Mouse (Mus musculus): Measurements from ENCODE around the gene Csnk1d. TPM values are rescaled to one million over a fixed set of nuclear protein-coding genes. Genes with fewer than 3 reads are reported as not detected.

The Csnk1d gene
- polyA plus RNA-seq, 1 experiment = 111 TPM

DNA sequence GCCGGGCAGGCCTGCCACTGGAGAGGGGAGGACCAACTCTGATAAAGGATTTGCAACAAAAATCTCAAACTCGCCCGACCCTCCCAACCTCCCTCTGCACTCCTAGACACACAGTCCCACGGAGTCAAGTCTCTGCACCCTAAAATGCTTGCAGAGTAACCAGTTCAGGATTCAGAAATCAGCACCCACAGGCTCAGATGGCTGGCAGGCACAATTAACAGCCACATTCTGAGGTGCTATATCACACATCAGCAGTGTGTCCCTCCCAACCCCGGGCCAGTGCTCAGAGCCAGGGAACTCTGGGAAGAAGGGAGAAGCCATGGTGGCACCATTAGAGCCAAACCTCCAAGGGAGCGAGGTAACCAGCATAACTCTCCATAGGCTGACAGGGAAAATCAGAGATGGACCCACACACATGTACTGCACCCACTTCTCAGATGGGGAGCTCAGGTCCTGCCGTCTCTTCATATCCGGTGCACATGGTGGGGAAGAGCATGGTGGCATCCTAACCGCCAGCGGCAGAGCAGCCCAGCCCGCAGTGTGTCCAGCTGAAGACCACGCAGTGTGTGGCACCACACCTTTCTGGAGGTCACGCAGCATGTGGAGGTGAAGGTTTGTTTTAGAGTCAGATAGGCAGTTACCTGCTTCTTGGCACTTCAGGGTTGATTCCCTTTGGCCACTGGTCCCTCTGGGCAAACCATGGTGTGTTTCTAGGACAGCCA lies 28.9 kb downstream of the Csnk1d start:
- TF ChIP-seq CTCF (IDR thresholded peaks at IDR 0.05; ENCODE audit: control insufficient read depth, insufficient read depth, insufficient replicate concordance, low read depth, low read length) (no peak), POLR2A (IDR thresholded peaks at IDR 0.05; ENCODE audit: control insufficient read depth, low read depth, low read length) (no peak)
- Histone ChIP-seq H3K4me3 (ENCODE audit: control insufficient read depth, low read depth, low read length) (no peak overlapping the region), H3K36me3 (ENCODE audit: control insufficient read depth, insufficient read depth, low read length) (peaks cover 3% of the 10 kb centered on the region), H3K4me1 (ENCODE audit: control insufficient read depth, insufficient read depth, low read length) (no peaks in the 10 kb centered on the region), H3K27me3 (ENCODE audit: control insufficient read depth, insufficient read depth, low read length) (no peaks in the 10 kb centered on the region), H3K27ac (ENCODE audit: control insufficient read depth, insufficient read depth, low read depth, low read length) (no peak overlapping the region; the same call in 1 of the 2 replicates)

DNA sequence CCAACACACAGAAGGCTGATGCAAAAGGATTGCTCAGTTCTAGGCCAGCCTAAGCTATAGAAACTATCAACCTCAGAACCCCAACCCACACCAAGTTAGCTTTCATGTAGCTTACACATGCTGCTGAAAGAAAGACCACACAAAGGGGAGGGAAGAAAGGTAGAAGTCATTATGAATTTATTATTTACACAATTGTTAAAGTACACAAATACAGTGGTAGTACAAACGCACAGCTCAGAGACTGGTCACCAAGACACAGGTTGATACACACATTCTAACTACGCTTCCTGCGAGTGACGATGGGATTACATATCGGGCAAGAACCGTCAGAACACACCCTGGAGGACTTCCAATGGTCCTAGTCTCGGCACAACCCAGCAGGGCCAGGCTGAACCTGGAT lies 29.5 kb downstream of the Csnk1d start:
- no peak overlapping the region for H3K27ac ChIP-seq (ENCODE audit: control insufficient read depth, insufficient read depth, low read depth, low read length)
- H3K4me1 ChIP-seq (ENCODE audit: control insufficient read depth, insufficient read depth, low read length) = no peaks in the 10 kb centered on the region
- H3K27me3 ChIP-seq (ENCODE audit: control insufficient read depth, insufficient read depth, low read length) = no peaks in the 10 kb centered on the region
- no peak for TF ChIP-seq CTCF (IDR thresholded peaks at IDR 0.05; ENCODE audit: control insufficient read depth, insufficient read depth, insufficient replicate concordance, low read depth, low read length)
- no peak for TF ChIP-seq POLR2A (IDR thresholded peaks at IDR 0.05; ENCODE audit: control insufficient read depth, low read depth, low read length)
- H3K4me3 ChIP-seq (ENCODE audit: control insufficient read depth, low read depth, low read length) = no peak overlapping the region
- peaks cover 3% of the 10 kb centered on the region for H3K36me3 ChIP-seq (ENCODE audit: control insufficient read depth, insufficient read depth, low read length)

- no peak overlapping the region for H3K27ac ChIP-seq (ENCODE audit: control insufficient read depth, insufficient read depth, low read depth, low read length)
- H3K4me3 ChIP-seq (ENCODE audit: control insufficient read depth, low read depth, low read length) = no peak overlapping the region
- H3K4me1 ChIP-seq (ENCODE audit: control insufficient read depth, insufficient read depth, low read length) = no peaks in the 10 kb centered on the region
- no peaks in the 10 kb centered on the region for H3K27me3 ChIP-seq (ENCODE audit: control insufficient read depth, insufficient read depth, low read length)
- TF ChIP-seq CTCF (IDR thresholded peaks at IDR 0.05; ENCODE audit: control insufficient read depth, insufficient read depth, insufficient replicate concordance, low read depth, low read length) (no peak), POLR2A (IDR thresholded peaks at IDR 0.05; ENCODE audit: control insufficient read depth, low read depth, low read length) (no peak)
- H3K36me3 ChIP-seq (ENCODE audit: control insufficient read depth, insufficient read depth, low read length) = peaks cover 3% of the 10 kb centered on the region
Measured at GRCm38 (mm10) chr11:120960248-120960647, 30.9 kb downstream of the Csnk1d start.

DNA sequence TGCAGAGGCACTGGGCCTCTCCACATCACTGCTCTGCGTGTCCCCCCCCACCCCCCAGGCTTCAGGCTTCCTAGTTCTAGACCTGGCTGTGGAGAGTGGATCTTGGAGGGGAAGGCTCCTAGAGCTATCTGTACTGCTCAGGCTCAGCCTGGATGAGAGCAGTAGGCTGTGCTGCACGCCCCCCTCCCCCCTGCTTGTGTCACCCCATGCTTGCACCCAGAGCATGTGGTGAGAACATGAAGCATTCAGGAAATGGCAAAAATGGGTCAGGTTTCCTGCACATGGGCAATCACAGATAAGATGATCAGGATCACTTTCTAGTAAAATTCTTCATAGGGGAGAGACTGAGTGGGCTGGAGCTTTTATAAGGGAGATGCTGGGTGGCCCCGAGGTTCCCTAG lies 31.6 kb downstream of the Csnk1d start:
- Histone ChIP-seq H3K27me3 (ENCODE audit: control insufficient read depth, insufficient read depth, low read length) (no peaks in the 10 kb centered on the region), H3K27ac (ENCODE audit: control insufficient read depth, insufficient read depth, low read depth, low read length) (no peak overlapping the region), H3K4me3 (ENCODE audit: control insufficient read depth, low read depth, low read length) (no peak overlapping the region), H3K4me1 (ENCODE audit: control insufficient read depth, insufficient read depth, low read length) (no peaks in the 10 kb centered on the region), H3K36me3 (ENCODE audit: control insufficient read depth, insufficient read depth, low read length) (peaks cover 3% of the 10 kb centered on the region)
- TF ChIP-seq CTCF (IDR thresholded peaks at IDR 0.05; ENCODE audit: control insufficient read depth, insufficient read depth, insufficient replicate concordance, low read depth, low read length) = no peak
- TF ChIP-seq POLR2A (IDR thresholded peaks at IDR 0.05; ENCODE audit: control insufficient read depth, low read depth, low read length) = no peak

GRCm38 (mm10) chr11:120959066-120959465 lies 32.1 kb downstream of the Csnk1d start:
- H3K4me1 ChIP-seq (ENCODE audit: control insufficient read depth, insufficient read depth, low read length) = no peaks in the 10 kb centered on the region
- H3K4me3 ChIP-seq (ENCODE audit: control insufficient read depth, low read depth, low read length) = no peak overlapping the region
- H3K27ac ChIP-seq (ENCODE audit: control insufficient read depth, insufficient read depth, low read depth, low read length) = no peak overlapping the region
- no peak for TF ChIP-seq CTCF (IDR thresholded peaks at IDR 0.05; ENCODE audit: control insufficient read depth, insufficient read depth, insufficient replicate concordance, low read depth, low read length)
- H3K27me3 ChIP-seq (ENCODE audit: control insufficient read depth, insufficient read depth, low read length) = no peaks in the 10 kb centered on the region
- peaks cover 3% of the 10 kb centered on the region for H3K36me3 ChIP-seq (ENCODE audit: control insufficient read depth, insufficient read depth, low read length)

- Histone ChIP-seq H3K4me3 (ENCODE audit: control insufficient read depth, low read depth, low read length) (no peak overlapping the region), H3K27ac (ENCODE audit: control insufficient read depth, insufficient read depth, low read depth, low read length) (no peak overlapping the region), H3K27me3 (ENCODE audit: control insufficient read depth, insufficient read depth, low read length) (no peaks in the 10 kb centered on the region), H3K4me1 (ENCODE audit: control insufficient read depth, insufficient read depth, low read length) (no peaks in the 10 kb centered on the region), H3K36me3 (ENCODE audit: control insufficient read depth, insufficient read depth, low read length) (peaks cover under 1% of the 10 kb centered on the region)
- TF ChIP-seq POLR2A (IDR thresholded peaks at IDR 0.05; ENCODE audit: control insufficient read depth, low read depth, low read length) = no peak
- no peak for TF ChIP-seq CTCF (IDR thresholded peaks at IDR 0.05; ENCODE audit: control insufficient read depth, insufficient read depth, insufficient replicate concordance, low read depth, low read length)
Measured at GRCm38 (mm10) chr11:120957731-120958257, 33.3 kb downstream of the Csnk1d start.

- TF ChIP-seq CTCF (IDR thresholded peaks at IDR 0.05; ENCODE audit: control insufficient read depth, insufficient read depth, insufficient replicate concordance, low read depth, low read length) = no peak
- TF ChIP-seq POLR2A (IDR thresholded peaks at IDR 0.05; ENCODE audit: control insufficient read depth, low read depth, low read length) = no peak
- no peak overlapping the region for H3K4me3 ChIP-seq (ENCODE audit: control insufficient read depth, low read depth, low read length)
- no peak overlapping the region for H3K27ac ChIP-seq (ENCODE audit: control insufficient read depth, insufficient read depth, low read depth, low read length)
- H3K36me3 ChIP-seq (ENCODE audit: control insufficient read depth, insufficient read depth, low read length) = no peaks in the 10 kb centered on the region; the same call in 1 of the 2 replicates
- H3K27me3 ChIP-seq (ENCODE audit: control insufficient read depth, insufficient read depth, low read length) = no peaks in the 10 kb centered on the region
- H3K4me1 ChIP-seq (ENCODE audit: control insufficient read depth, insufficient read depth, low read length) = no peaks in the 10 kb centered on the region
Measured at GRCm38 (mm10) chr11:120957052-120957451, 34.1 kb downstream of the Csnk1d start.

All from testis, adult 2 months (tissue).